Mouse (Mus musculus) testis, adult 2 months (tissue): ENCODE measurements around the gene Aebp2.

ENCODE experiments used
- CTCF ChIP-seq: fragments of 200-500 bp; IDR thresholded peaks from 2 replicates; pipeline ENCODE4 v1.5.1; 2012; ENCODE audit warnings: low read depth, mild to moderate bottlenecking, inconsistent platforms, low read length, moderate library complexity; ENCODE audit not compliant: control insufficient read depth, insufficient read depth, insufficient replicate concordance
- POLR2A ChIP-seq: fragments of 200-500 bp; IDR thresholded peaks from 2 replicates; pipeline ENCODE4 v1.6.1; 2012; ENCODE audit warnings: low read depth, mild to moderate bottlenecking, inconsistent platforms, low read length, moderate library complexity; ENCODE audit not compliant: control insufficient read depth

GRCm38 (mm10) chr6:140603228-140603944, 19.1 kb upstream of the Aebp2 start:
- no peak for TF ChIP-seq CTCF
- no peak for TF ChIP-seq POLR2A
